Mouse (Mus musculus) cerebellum, adult 2 months (tissue): ENCODE measurements at regions not wholly inside any gene's neighbourhood (a gene's known extent, or its start where the extent isn't known, plus 50 kb on each side); places are given as distances from the start of the nearest gene placed in this dataset.

Experiments
- DNase-seq, 2 experiments: peaks; one replicate each; pipeline ENCODE4 v3.0.0; 2021
- H3K27ac ChIP-seq: fragments of 200-500 bp; 2 replicates; pipeline ENCODE4 v1.5.1; 2012; ENCODE audit warnings: low read length, control low read depth, inconsistent platforms; ENCODE audit not compliant: insufficient read depth
- H3K27me3 ChIP-seq: fragments of 200-500 bp; 2 replicates; pipeline ENCODE4 v1.6.1; 2012; ENCODE audit warnings: inconsistent platforms, mild to moderate bottlenecking, low read length, moderate library complexity; ENCODE audit not compliant: control insufficient read depth, insufficient read depth
- H3K4me1 ChIP-seq: fragments of 200-500 bp; 2 replicates; pipeline ENCODE4 v1.6.1; 2011; ENCODE audit warnings: low read length; ENCODE audit not compliant: control insufficient read depth, insufficient read depth
- H3K4me3 ChIP-seq: fragments of 200-500 bp; replicated peaks from 2 replicates; pipeline ENCODE3; 2011; ENCODE audit warnings: mild to moderate bottlenecking, low read depth, low read length, control low read depth; ENCODE audit not compliant: insufficient read depth
- CTCF ChIP-seq: fragments of 200-500 bp; IDR thresholded peaks from 2 replicates; pipeline ENCODE4 v1.5.1; 2011; ENCODE audit warnings: low read depth, mild to moderate bottlenecking, control low read depth, low read length, moderate library complexity, borderline replicate concordance; ENCODE audit not compliant: insufficient read depth
- POLR2A ChIP-seq: fragments of 200-500 bp; IDR thresholded peaks from 2 replicates; pipeline ENCODE4 v1.6.1; 2011; ENCODE audit warnings: low read length, control low read depth, borderline replicate concordance; ENCODE audit not compliant: insufficient read depth
- WGBS: fragments of 180-500 bp; shearing (Covaris S2); methylation state at CpG from one replicate; pipeline ENCODE4 v1.1.7; 2018; 5-methylcytosine and 5-hydroxymethylcytosine counted together

- no peak for DNase-seq
- Histone ChIP-seq H3K27me3 (no peaks in the 10 kb centered on the region), H3K4me1 (no peaks in the 10 kb centered on the region), H3K27ac (no peak overlapping the region), H3K4me3 (no peak overlapping the region)
- TF ChIP-seq CTCF (no peak), POLR2A (no peak)
- 95% methylated on average over 7 of the region's 7 CpGs for WGBS
Observed at GRCm38 (mm10) chr10:99388526-99388925, 125.5 kb downstream of the Dusp6 start.

GRCm38 (mm10) chr10:99388986-99389385, 126.0 kb downstream of the Dusp6 start:
- WGBS = 74% methylated on average over 8 of the region's 8 CpGs
- Histone ChIP-seq H3K27me3 (no peaks in the 10 kb centered on the region), H3K4me3 (no peak overlapping the region), H3K4me1 (no peaks in the 10 kb centered on the region), H3K27ac (no peak overlapping the region)
- no peak for DNase-seq
- no peak for TF ChIP-seq POLR2A
- no peak for TF ChIP-seq CTCF

GRCm38 (mm10) chr10:99390609-99391183, 127.7 kb downstream of the Dusp6 start:
- no peak for DNase-seq
- Histone ChIP-seq H3K4me1 (no peaks in the 10 kb centered on the region), H3K4me3 (no peak overlapping the region), H3K27me3 (no peaks in the 10 kb centered on the region), H3K27ac (no peak overlapping the region)
- WGBS = 79% methylated on average over 7 of the region's 7 CpGs
- no peak for TF ChIP-seq POLR2A
- TF ChIP-seq CTCF = no peak

DNA sequence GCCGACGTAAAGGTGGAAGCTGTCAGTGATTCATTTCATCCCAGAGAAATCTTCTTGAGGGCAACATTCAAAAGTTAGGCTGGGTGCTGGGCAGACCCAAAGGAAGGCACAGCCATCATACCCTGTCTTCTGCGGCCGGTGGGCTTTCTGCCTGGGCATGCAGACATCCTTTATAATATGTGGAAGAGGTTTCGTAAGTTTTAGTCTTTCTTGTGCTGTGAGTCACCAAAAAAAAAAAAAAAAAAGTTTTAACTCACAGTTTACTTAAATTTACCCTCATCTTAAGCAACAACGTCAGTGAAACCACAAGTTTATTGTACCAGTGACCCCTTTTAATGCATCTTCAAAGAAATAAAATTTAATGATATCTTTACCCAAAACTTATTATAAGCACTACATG, 128.7 kb downstream of the Dusp6 start:
- H3K4me3 ChIP-seq = no peak overlapping the region
- DNase-seq = no peak
- no peaks in the 10 kb centered on the region for H3K27me3 ChIP-seq
- TF ChIP-seq POLR2A (no peak), CTCF (no peak)
- no peak overlapping the region for H3K27ac ChIP-seq
- H3K4me1 ChIP-seq = no peaks in the 10 kb centered on the region
- 94% methylated on average over 6 of the region's 6 CpGs for WGBS

DNA sequence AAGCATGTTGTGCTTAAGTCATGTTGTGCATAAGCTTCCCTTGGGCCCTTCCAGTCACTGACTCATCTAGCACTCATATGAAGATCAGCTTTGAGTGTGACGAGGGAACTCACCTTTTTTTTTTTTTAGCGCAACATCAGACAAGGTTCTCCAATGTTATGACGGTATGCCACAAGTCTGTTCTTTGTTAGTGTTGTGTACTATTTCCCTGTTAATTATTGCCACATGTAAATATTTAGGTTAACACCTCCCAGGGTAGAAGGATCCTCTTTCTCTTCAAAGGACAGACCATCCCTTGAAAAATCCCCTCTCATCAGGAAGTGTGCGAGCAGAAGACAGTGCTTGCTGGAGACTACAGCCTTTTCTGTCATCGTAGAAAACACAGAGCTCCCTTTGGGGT, 129.9 kb downstream of the Dusp6 start:
- DNase-seq = no peak
- H3K27me3 ChIP-seq = no peaks in the 10 kb centered on the region
- TF ChIP-seq POLR2A = no peak
- no peak for TF ChIP-seq CTCF
- no peak overlapping the region for H3K4me3 ChIP-seq
- no peak overlapping the region for H3K27ac ChIP-seq
- H3K4me1 ChIP-seq = no peaks in the 10 kb centered on the region
- WGBS = 91% methylated on average over 5 of the region's 5 CpGs

DNA sequence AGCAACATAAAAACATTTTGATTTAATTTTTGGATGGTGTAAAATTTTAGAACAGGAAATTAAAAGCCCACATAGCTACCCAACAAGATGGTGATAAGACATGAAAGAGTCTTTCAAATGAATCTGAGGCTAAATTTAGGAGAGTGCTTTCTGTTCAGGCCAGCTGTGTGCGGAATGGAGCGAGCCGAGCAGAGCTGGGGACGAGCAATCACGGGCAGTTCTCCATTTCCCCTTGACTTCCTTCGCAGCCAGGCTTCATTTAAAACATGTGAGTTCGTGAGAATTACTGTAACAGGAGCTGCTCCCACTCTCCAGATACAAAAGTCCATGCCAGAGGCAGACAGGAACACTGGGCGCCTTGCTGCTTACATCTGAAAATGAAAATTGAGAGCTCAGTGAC, 130.5 kb downstream of the Dusp6 start:
- DNase-seq = no peak
- WGBS = 77% methylated on average over 8 of the region's 8 CpGs
- Histone ChIP-seq H3K4me3 (no peak overlapping the region), H3K4me1 (no peaks in the 10 kb centered on the region), H3K27me3 (no peaks in the 10 kb centered on the region), H3K27ac (no peak overlapping the region)
- TF ChIP-seq POLR2A = no peak
- no peak for TF ChIP-seq CTCF

DNA sequence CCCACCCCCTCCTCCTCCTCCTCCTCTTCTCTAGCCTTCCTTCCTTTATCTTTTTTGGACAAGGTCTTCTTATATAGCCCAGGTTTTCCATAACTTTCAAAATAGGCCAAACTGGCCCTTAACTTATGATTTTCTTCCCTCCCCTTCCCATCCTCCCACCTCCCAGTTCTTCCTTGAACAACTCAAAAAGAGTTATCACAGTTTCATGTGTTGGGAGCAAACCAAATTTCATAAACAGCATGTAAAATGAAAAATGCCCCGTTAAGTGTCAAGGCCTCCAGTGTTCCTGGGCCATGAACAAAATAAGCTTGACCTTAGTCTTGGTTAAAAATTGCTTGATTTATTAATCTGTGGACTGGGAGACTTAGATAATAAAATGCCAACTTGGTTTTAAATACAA, 132.4 kb downstream of the Dusp6 start:
- Histone ChIP-seq H3K27ac (no peak overlapping the region), H3K4me3 (no peak overlapping the region), H3K4me1 (no peaks in the 10 kb centered on the region), H3K27me3 (no peaks in the 10 kb centered on the region)
- no peak for DNase-seq
- TF ChIP-seq POLR2A (no peak), CTCF (no peak)
- WGBS = 93% methylated on average over 1 of the region's 1 CpGs

GRCm38 (mm10) chr10:99396630-99397029, 133.6 kb downstream of the Dusp6 start:
- TF ChIP-seq CTCF (no peak), POLR2A (no peak)
- Histone ChIP-seq H3K4me1 (no peaks in the 10 kb centered on the region), H3K4me3 (no peak overlapping the region), H3K27me3 (no peaks in the 10 kb centered on the region), H3K27ac (no peak overlapping the region)
- WGBS = 93% methylated on average over 3 of the region's 3 CpGs
- no peak for DNase-seq

GRCm38 (mm10) chr10:99400076-99400475, 137.0 kb downstream of the Dusp6 start:
- H3K27me3 ChIP-seq = no peaks in the 10 kb centered on the region
- no peak overlapping the region for H3K4me3 ChIP-seq
- no peak for TF ChIP-seq POLR2A
- no peak for TF ChIP-seq CTCF
- no peak overlapping the region for H3K27ac ChIP-seq
- WGBS = 93% methylated on average over 6 of the region's 6 CpGs
- DNase-seq = no peak
- H3K4me1 ChIP-seq = no peaks in the 10 kb centered on the region
